Mouse (Mus musculus) CH12.LX (cell line): ENCODE measurements around the gene 2300009A05Rik.

Experiments
- BHLHE40 ChIP-seq: IDR thresholded peaks from 2 replicates; pipeline ENCODE4 v1.6.1; 2011; ENCODE audit warnings: mild to moderate bottlenecking, low read depth, low read length, improper control_type of control experiment
- HCFC1 ChIP-seq: IDR thresholded peaks from 2 replicates; pipeline ENCODE4 v1.6.1; 2012; ENCODE audit warnings: low read depth, mild to moderate bottlenecking, inconsistent platforms, low read length, improper control_type of control experiment
- MAFK ChIP-seq: IDR thresholded peaks from 2 replicates; pipeline ENCODE4 v1.6.1; 2011; ENCODE audit warnings: low read length, improper control_type of control experiment; ENCODE audit not compliant: insufficient replicate concordance
- TCF12 ChIP-seq: IDR thresholded peaks from 2 replicates; pipeline ENCODE4 v1.6.1; 2014; ENCODE audit warnings: low read depth, mild to moderate bottlenecking, inconsistent platforms, low read length, improper control_type of control experiment
- USF1 ChIP-seq: IDR thresholded peaks from 2 replicates; pipeline ENCODE4 v1.6.1; 2014; ENCODE audit warnings: low read depth, mild to moderate bottlenecking, inconsistent platforms, low read length, improper control_type of control experiment

DNA sequence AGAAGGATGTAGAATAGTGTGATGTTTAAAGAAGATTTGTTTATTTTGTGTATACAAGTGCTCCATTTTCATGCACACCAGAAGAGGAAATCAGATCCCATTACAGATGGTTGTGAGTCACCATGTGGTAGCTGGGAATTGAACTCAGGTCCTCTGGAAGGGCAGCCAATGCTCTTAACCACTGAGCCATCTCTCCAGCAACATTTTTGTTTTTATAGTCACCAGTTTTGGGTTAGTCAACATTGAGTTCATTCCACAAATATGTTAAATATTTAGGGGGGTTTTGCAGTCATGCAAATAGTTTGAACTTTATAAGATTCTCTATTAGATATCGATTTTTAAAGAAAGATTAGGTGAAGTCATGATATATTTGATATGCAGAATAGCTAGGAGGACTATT is 1.1 kb upstream of the 2300009A05Rik start:
- TF ChIP-seq MAFK (no peak), HCFC1 (no peak), BHLHE40 (no peak), TCF12 (no peak), USF1 (no peak)
